Mouse (Mus musculus) heart, adult 18-20 months (tissue): ENCODE measurements at regions not wholly inside any gene's neighbourhood (a gene's known extent, or its start where the extent isn't known, plus 50 kb on each side); places are given as distances from the start of the nearest gene placed in this dataset.

ENCODE experiments used
- DNase-seq, 2 experiments: peaks; one replicate each; pipeline ENCODE4 v3.0.0; 2021 to 2022; ENCODE audit warnings: mixed read lengths in 1 of 2

- DNase-seq = no peak
Observed at GRCm38 (mm10) chr10:14875216-14875615, 157.2 kb upstream of the Gje1 start.

- DNase-seq = no peak
Observed at GRCm38 (mm10) chr10:14861241-14861640, 143.2 kb upstream of the Gje1 start.

DNA sequence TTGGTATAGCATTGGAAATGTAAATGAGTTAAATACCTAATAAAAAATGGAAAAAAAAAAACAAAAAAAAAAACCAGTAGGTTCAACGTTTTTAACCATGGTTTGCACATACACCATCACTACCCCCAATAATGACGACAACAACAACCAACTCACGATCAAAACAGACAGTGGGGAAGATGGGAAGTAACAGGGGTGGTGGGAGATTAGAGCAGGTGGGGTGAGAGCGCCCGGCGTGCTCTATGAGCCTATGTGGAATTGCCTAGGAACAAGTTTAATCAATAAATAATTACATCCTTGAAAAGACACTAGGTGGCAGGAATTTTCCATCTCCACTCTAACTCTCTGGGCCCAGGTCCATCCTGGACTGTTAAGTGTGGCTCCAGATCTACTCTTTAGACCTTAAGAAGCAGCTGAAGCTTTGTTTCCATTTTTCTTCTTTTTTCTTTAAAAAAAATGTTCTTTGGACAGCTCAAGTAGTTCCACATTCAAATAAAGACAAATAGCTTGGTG is 142.2 kb upstream of the Gje1 start:
- DNase-seq = no peak

GRCm38 (mm10) chr10:14846601-14847000 is 128.6 kb upstream of the Gje1 start:
- DNase-seq = peak; percentile 31 to 65

DNA sequence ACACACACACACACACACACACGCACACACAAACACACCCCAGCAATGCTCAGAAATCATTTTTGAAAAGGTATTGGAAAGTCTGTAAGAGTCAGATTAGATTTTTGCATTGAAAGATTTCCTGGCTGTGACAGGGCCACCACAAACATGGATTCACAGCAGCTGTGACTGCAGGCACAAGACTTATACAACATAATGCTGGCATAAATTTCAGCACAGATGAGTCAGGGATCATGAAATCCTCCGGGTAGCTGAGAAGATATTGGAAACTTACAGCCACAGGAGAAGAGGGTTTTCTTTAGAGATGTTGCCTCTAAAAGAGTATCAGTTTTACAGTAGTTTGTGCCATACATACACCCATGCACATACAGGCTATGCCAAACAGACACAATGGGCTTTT is 127.0 kb upstream of the Gje1 start:
- DNase-seq = no peak
